17 mouse cellular contexts compared by ENCODE assay signal in genomic region chr2:164930706-164931581, GRCm38 (mm10). TPM values are rescaled to one million over a fixed set of nuclear protein-coding genes. Genes with fewer than 3 reads are reported as not detected.
DNase-seq lines count a peak whose midpoint lies in the region; ATAC-seq lines count a peak whose summit lies in the region.
"Had no signal": no experiment of that assay in that cellular context is flagged by ENCODE, and none has a peak within 500 bp of the region (broad histone marks: within the 10 kb centered on the region; RNA-seq: fewer than 3 reads in every experiment).

No protein-coding gene starts in this region.

- no peak overlapping the region for H3K4me3 ChIP-seq in heart, embryonic 10.5 days
- H3K4me3 ChIP-seq in limb, embryonic 12.5 days (replicated peaks) = no peak overlapping the region
- no peak overlapping the region for H3K4me3 ChIP-seq in limb, embryonic 10.5 days
- H3K4me3 ChIP-seq in embryonic facial prominence, embryonic 14.5 days (ENCODE audit: low read depth, low read length) = no peak overlapping the region
- H3K4me3 ChIP-seq: forebrain, embryonic 10.5 days had no signal

- no peak overlapping the region for H3K4me2 ChIP-seq in limb, embryonic 12.5 days
- H3K4me2 ChIP-seq in embryonic facial prominence, embryonic 14.5 days (ENCODE audit: low read depth, low read length) = no peak overlapping the region
- H3K4me2 ChIP-seq: heart, embryonic 11.5 days had no signal

- no peaks in the 10 kb centered on the region for H3K4me1 ChIP-seq in heart, embryonic 10.5 days
- peaks cover 3% of the 10 kb centered on the region; the same call in 1 of the 2 replicates for H3K4me1 ChIP-seq in limb, embryonic 12.5 days (replicated peaks)
- peaks cover 14% of the 10 kb centered on the region; the same call in 1 of the 2 replicates for H3K4me1 ChIP-seq in limb, embryonic 10.5 days
- peaks cover 5% of the 10 kb centered on the region for H3K4me1 ChIP-seq in embryonic facial prominence, embryonic 14.5 days (ENCODE audit: control insufficient read depth, insufficient read depth, low read length)

- H3K27ac ChIP-seq in heart, embryonic 10.5 days = no peak overlapping the region
- peak overlapping the region; percentile 14; the same call in 1 of the 2 replicates for H3K27ac ChIP-seq in limb, embryonic 12.5 days
- no peak overlapping the region for H3K27ac ChIP-seq in limb, embryonic 10.5 days
- no peak overlapping the region for H3K27ac ChIP-seq in embryonic facial prominence, embryonic 14.5 days (replicated peaks; ENCODE audit: low read depth, low read length)
- H3K27ac ChIP-seq: forebrain, embryonic 10.5 days; liver, embryonic 14.5 days; macrophage had no signal

- H3K9ac ChIP-seq in limb, embryonic 12.5 days (replicated peaks) = no peak overlapping the region
- no peak overlapping the region for H3K9ac ChIP-seq in embryonic facial prominence, embryonic 14.5 days (ENCODE audit: low read depth, low read length)
- H3K9ac ChIP-seq: liver, embryonic 14.5 days had no signal

- no peaks in the 10 kb centered on the region for H3K36me3 ChIP-seq in heart, embryonic 10.5 days
- H3K36me3 ChIP-seq in limb, embryonic 12.5 days = no peaks in the 10 kb centered on the region
- H3K36me3 ChIP-seq in limb, embryonic 10.5 days = no peaks in the 10 kb centered on the region
- H3K36me3 ChIP-seq in embryonic facial prominence, embryonic 14.5 days (ENCODE audit: control insufficient read depth, insufficient read depth, low read length) = no peaks in the 10 kb centered on the region
- H3K36me3 ChIP-seq: forebrain, embryonic 10.5 days had no signal

- no peak for ATAC-seq in limb, embryonic 12.5 days (ENCODE audit: insufficient number of reproducible peaks, insufficient read depth, low FRiP score, low TSS enrichment, low read depth)
- peak; percentile 53; the same call in 1 of the 2 replicates for ATAC-seq in embryonic facial prominence, embryonic 14.5 days (ENCODE audit: low read depth)
- ATAC-seq: CD4-positive, CD25-positive, alpha-beta regulatory T cell, adult 4 months; inflammation-experienced regulatory T-cells, adult 6 months had no signal

- H3K9me3 ChIP-seq in heart, embryonic 10.5 days = no peaks in the 10 kb centered on the region
- H3K9me3 ChIP-seq in limb, embryonic 12.5 days = no peaks in the 10 kb centered on the region
- no peaks in the 10 kb centered on the region for H3K9me3 ChIP-seq in limb, embryonic 10.5 days (replicated peaks)
- no peaks in the 10 kb centered on the region for H3K9me3 ChIP-seq in embryonic facial prominence, embryonic 14.5 days (ENCODE audit: control insufficient read depth, low read length)
- H3K9me3 ChIP-seq: forebrain, embryonic 10.5 days had no signal

- intact Hi-C loops in heart, postnatal 10 days (cut with DNase I) = no loop called here

- WGBS in heart, embryonic 10.5 days = 64% methylated on average over 11 of the region's 11 CpGs
- 42% methylated on average over 11 of the region's 11 CpGs for WGBS in limb, embryonic 12.5 days
- 67% methylated on average over 11 of the region's 11 CpGs for WGBS in limb, embryonic 10.5 days
- 29% methylated on average over 11 of the region's 11 CpGs for WGBS in embryonic facial prominence, embryonic 14.5 days

- DNase-seq in heart, postnatal 10 days = peak; percentile 41 to 45
- no peak for DNase-seq in heart, embryonic 10.5 days (ENCODE audit: low spot score)
- DNase-seq in limb, embryonic 10.5 days (ENCODE audit: low spot score) = no peak
- DNase-seq in NIH3T3 (ENCODE audit: low read depth) = peak; percentile 55
- DNase-seq in embryonic facial prominence, embryonic 14.5 days (ENCODE audit: low spot score) = peak; percentile 45
- no peak for DNase-seq in urinary bladder, postnatal 14 days (ENCODE audit: low spot score)
- no peak for DNase-seq in cerebellum, adult 9-11 months
- DNase-seq: cerebellum, adult 8-10 months; gastrocnemius, postnatal 14 days; midbrain, embryonic 14.5 days had no signal

- peaks cover 63% of the 10 kb centered on the region for H3K27me3 ChIP-seq in heart, embryonic 10.5 days (ENCODE audit: insufficient read depth, poor library complexity, severe bottlenecking)
- peaks cover 22% of the 10 kb centered on the region for H3K27me3 ChIP-seq in limb, embryonic 12.5 days
- H3K27me3 ChIP-seq in limb, embryonic 10.5 days (ENCODE audit: low read depth, poor library complexity, severe bottlenecking) = peaks cover 31% of the 10 kb centered on the region
- H3K27me3 ChIP-seq in embryonic facial prominence, embryonic 14.5 days (replicated peaks; ENCODE audit: control insufficient read depth, insufficient read depth, low read length) = 0 out of 2 replicates have a peak, but pooled peaks cover under 1% of the 10 kb centered on the region

RNA-seq across cellular contexts. Expression of gene Mmp9, which starts 9.6 kb away (rescaled TPM):
- total RNA-seq in heart, postnatal 10 days (2021) = under 1 TPM; 0.47 to 0.89 TPM
- 0.53 and 1.1 TPM in 2 replicates for polyA plus RNA-seq in heart, embryonic 10.5 days (2016; fragmentation: Nextera tagmentation; extraction: Ambion mirVana)
- polyA plus RNA-seq in limb, embryonic 12.5 days (2016; fragmentation: Nextera tagmentation; extraction: Ambion mirVana) = 1.9 and 2.9 TPM in 2 replicates
- 0.31 and 0.33 TPM in 2 replicates for polyA plus RNA-seq in limb, embryonic 10.5 days (2016; fragmentation: Nextera tagmentation; extraction: Ambion mirVana)
- 33.7 and 52.0 TPM in 2 replicates for polyA plus RNA-seq in embryonic facial prominence, embryonic 14.5 days (2014; fragmentation: Nextera tagmentation; extraction: Ambion mirVana)

RNA-seq across cellular contexts. Expression of gene Zfp335, which starts 19.4 kb away (rescaled TPM):
- 10 to 100 TPM; 11.5 to 12.2 TPM for total RNA-seq in heart, postnatal 10 days (2021)
- 12.6 and 13.5 TPM in 2 replicates for polyA plus RNA-seq in heart, embryonic 10.5 days (2016; fragmentation: Nextera tagmentation; extraction: Ambion mirVana)
- polyA plus RNA-seq in limb, embryonic 12.5 days (2016; fragmentation: Nextera tagmentation; extraction: Ambion mirVana) = 14.4 and 17.4 TPM in 2 replicates
- polyA plus RNA-seq in limb, embryonic 10.5 days (2016; fragmentation: Nextera tagmentation; extraction: Ambion mirVana) = 18.0 and 21.3 TPM in 2 replicates
- 11.9 and 13.9 TPM in 2 replicates for polyA plus RNA-seq in embryonic facial prominence, embryonic 14.5 days (2014; fragmentation: Nextera tagmentation; extraction: Ambion mirVana)

RNA-seq across cellular contexts. Expression of gene Slc12a5, which starts 29.7 kb away (rescaled TPM):
- total RNA-seq in heart, postnatal 10 days (2021) = under 1 TPM; 0.72 to 0.79 TPM
- polyA plus RNA-seq in heart, embryonic 10.5 days (2016; fragmentation: Nextera tagmentation; extraction: Ambion mirVana) = 0.74 and 0.92 TPM in 2 replicates
- polyA plus RNA-seq in limb, embryonic 12.5 days (2016; fragmentation: Nextera tagmentation; extraction: Ambion mirVana) = 1.5 and 1.6 TPM in 2 replicates
- polyA plus RNA-seq in limb, embryonic 10.5 days (2016; fragmentation: Nextera tagmentation; extraction: Ambion mirVana) = 0.83 and 1.0 TPM in 2 replicates
- 0.56 and 1.1 TPM in 2 replicates for polyA plus RNA-seq in embryonic facial prominence, embryonic 14.5 days (2014; fragmentation: Nextera tagmentation; extraction: Ambion mirVana)
- polyA plus RNA-seq: macrophage had no signal

RNA-seq across cellular contexts. Expression of gene Pcif1, which starts 51.8 kb away (rescaled TPM):
- 10 to 100 TPM; 42.2 to 45.1 TPM for total RNA-seq in heart, postnatal 10 days (2021)
- polyA plus RNA-seq in heart, embryonic 10.5 days (2016; fragmentation: Nextera tagmentation; extraction: Ambion mirVana) = 57.9 and 61.5 TPM in 2 replicates
- 82.6 and 97.6 TPM in 2 replicates for polyA plus RNA-seq in limb, embryonic 12.5 days (2016; fragmentation: Nextera tagmentation; extraction: Ambion mirVana)
- polyA plus RNA-seq in limb, embryonic 10.5 days (2016; fragmentation: Nextera tagmentation; extraction: Ambion mirVana) = 73.7 and 86.7 TPM in 2 replicates
- 56.9 and 62.8 TPM in 2 replicates for polyA plus RNA-seq in embryonic facial prominence, embryonic 14.5 days (2014; fragmentation: Nextera tagmentation; extraction: Ambion mirVana)

Comparison
In these comparisons a context has a peak if more than half of its experiments do, and no peak if none do; other contexts are left out.
1. DNase-seq: peak in heart, postnatal 10 days (2 of 2), NIH3T3 (single experiment) and embryonic facial prominence, embryonic 14.5 days (single experiment); none in heart, embryonic 10.5 days (single experiment), limb, embryonic 10.5 days (single experiment), urinary bladder, postnatal 14 days (single experiment) and cerebellum, adult 9-11 months (single experiment).